Mouse (Mus musculus) adrenal gland, adult 2 months (tissue): ENCODE results near the gene Ift74. TPM values are rescaled to one million over a fixed set of nuclear protein-coding genes. Genes with fewer than 3 reads are reported as not detected.
"Not testable (repeated sequence)": the region's sequence is repeated elsewhere in the genome, so short reads cannot be mapped to it uniquely, and the experiment has no call there.

Source experiments
- DNase-seq: peaks from one replicate; pipeline ENCODE4 v3.0.0; 2021
- long read RNA-seq: library from polyadenylated mRNA; stranded (forward); transcript quantifications from one replicate; pipeline ENCODE4 v2.0.0, GENCODE M21; 2021
- polyA plus RNA-seq: library from polyadenylated mRNA; depleted of rRNA; stranded (reverse); fragments of >200 nt; gene quantifications from 2 replicates; pipeline ENCODE4 v1.2.3, GENCODE M21; 2012; rRNA removed
- total RNA-seq, 2 experiments: library from RNA; stranded (reverse); gene quantifications; 2 replicates each; pipeline ENCODE4 v1.2.3; 2021

The Ift74 gene
- total RNA-seq (10 to 100 TPM; 13.4 to 18.8 TPM), polyA plus RNA-seq (0.55 and 0.57 TPM in 2 replicates)
- long read RNA-seq, transcript Ift74-201 (20 exons, 2,139 nt), result major isoform, 13 of 22 reads
- long read RNA-seq, partial matches to known transcripts, result 0 of 22 reads
- long read RNA-seq, other reads (novel, unspliced or antisense), result 9 of 22 reads

GRCm38 (mm10) chr4:94613972-94614626 is at the start of gene Ift74:
TSS of gene Ift74 (plus strand) at chr4:94614491.
- DNase-seq, result peak; percentile 95

GRCm38 (mm10) chr4:94572677-94573076 is 41.6 kb upstream of the Ift74 start:
- no peak for DNase-seq

DNA sequence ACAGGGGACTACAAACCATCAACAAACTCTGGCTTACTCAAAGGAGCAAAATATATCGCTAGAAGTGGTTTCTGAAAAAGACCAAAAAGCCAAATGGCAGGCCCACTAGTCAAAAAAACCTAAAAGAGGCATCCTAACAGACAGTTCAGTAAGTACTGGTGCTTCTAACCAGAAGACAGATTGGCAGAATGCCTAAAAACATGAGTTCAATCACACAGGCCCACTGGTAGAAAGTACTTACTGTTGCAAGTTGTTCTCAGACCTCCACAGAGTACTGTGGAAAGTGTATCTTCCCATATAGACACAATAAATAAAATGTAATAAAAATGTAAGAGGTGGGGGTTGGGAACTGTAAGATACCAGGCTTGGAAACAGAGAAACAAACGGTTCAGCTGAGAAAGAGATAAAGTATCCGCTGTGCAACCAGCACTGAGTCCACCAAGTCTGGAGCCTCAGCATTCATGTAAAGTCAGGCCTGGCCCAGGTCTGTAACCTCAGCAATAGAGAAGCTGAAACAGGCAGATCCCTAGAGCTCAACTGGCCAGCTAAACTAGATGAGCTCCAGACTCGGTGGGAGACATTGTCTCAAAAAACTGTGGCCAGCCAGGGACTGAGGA is 22.4 kb upstream of the Ift74 start:
- DNase-seq, result no peak

GRCm38 (mm10) chr4:94592709-94593108 is 21.6 kb upstream of the Ift74 start:
- DNase-seq, result no peak

DNA sequence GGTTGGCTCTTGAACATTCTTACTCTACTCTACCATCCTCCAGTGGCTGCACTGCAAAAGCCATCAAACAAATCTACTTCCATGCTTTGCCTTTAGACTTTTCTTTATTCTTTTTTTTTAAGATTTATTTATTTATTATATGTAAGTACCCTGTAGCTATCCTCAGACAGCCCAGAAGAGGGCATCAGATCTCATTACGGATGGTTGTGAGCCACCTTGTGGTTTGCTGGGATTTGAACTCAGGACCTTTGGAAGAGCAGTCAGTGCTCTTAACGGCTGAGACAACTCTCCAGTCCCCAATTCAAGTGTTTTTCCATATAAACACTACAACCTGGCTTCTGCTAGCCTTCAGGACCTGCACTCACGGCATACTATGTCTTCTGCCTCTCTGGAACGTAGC is 12.9 kb upstream of the Ift74 start:
- DNase-seq, result no peak

DNA sequence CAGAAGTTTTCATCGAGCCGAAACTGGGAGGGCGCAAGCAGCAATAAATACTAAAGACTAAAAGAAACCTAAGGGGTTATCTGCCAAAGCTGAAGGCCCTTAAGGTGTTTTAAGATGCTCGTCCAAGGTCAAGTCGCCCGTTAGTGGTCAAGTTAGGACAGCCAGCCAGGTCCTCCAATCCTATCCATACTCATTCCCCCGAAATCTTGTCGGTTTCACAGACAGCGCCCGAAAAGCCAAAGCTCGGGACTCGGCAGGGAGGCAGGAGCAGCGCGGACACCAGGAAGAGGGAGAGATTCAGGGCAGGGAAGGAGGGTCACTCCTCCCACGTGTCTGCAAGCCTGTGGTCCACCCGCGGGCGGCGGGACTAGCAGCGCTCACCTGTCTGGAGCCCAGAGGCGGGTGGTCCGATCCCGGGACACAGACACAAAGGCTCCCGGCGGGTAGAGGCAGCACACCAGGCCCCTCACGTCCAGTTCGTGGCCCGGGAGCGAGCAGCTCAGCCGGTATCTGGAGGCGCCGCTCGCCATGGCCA is 11.7 kb upstream of the Ift74 start:
- no peak for DNase-seq

DNA sequence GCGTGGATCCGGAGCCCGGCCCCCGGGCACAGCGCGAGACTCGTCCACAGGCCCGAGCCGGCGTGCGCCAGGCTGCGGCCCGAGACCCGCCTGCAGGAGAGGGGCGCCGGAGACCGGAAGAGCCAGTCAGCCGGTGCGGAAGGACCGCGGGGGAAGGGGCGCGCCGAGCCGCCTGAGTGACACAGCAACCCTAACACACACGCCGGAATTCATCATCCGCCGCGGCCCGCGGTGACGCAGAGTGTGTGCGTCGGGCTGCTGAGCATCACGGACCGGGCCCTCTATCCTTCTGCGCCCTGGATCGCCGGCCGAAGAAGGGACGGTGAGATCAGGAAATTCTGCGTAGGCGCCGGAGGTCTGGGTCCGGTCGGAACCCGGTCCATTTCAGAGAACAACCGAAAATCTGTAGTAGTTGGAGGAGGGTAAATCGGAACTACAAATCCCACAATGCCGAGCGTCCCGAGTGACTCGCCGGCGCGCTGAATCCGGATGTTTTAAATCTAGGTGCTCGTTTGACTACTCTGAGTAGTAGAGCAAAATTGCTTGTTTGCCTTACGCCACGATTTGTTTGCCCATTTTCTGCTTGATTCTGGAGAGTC is 11.2 kb upstream of the Ift74 start, which contains the start of gene Plaa:
Gene Plaa (minus strand): TSS at position 214 of the 599 bp plus-strand sequence.
- peak; percentile 95 for DNase-seq

- DNase-seq, result no peak
Measured at GRCm38 (mm10) chr4:94604452-94605019, 9.8 kb upstream of the Ift74 start.

GRCm38 (mm10) chr4:94605591-94605990 is 8.7 kb upstream of the Ift74 start:
- DNase-seq, result no peak

GRCm38 (mm10) chr4:94610339-94610738 is 4.0 kb upstream of the Ift74 start:
- DNase-seq, result no peak

- DNase-seq, result no peak
Measured at GRCm38 (mm10) chr4:94614627-94615006, 326 bp downstream of the Ift74 start.

DNA sequence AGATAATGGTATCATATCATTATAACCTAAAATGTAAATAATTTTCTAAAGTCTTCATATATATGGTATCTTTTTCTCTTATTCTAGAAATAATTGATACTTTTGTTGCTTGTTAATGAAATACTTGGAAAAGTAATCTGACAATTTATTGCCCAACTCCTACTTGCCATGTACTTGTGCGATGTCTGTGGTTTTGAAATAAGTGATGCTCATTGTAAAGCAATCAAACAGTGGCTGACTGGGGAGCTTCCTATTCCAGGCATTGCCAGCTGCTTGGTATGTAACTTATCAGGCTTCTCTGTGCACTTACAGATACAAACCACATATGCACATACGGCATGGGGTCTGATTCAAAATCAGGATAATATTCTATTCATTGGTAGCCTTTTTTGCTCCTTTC is 5.8 kb downstream of the Ift74 start:
- no peak for DNase-seq

DNA sequence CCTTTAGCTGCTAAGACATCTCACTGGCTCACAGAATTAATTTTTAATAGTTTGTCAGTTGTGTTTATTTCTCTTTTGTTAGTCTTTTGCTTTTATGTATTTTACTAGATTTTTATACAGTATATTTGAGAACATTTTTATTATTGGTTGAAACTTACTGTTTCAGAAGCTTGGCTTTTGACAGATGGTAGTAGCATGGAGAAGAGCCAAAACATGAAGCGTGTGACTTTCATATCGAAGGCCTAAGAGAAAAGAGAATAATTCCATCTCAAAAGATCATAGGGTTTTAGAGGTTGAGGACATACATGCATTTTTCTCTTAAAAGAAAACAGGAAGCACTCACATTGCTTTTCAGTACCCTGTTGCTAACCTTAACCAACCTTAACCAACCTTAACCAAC is 28.9 kb downstream of the Ift74 start:
- no peak for DNase-seq

- no peak for DNase-seq
Measured at GRCm38 (mm10) chr4:94649920-94650319, 35.6 kb downstream of the Ift74 start, which contains the start of gene Lrrc19. TSS of gene Lrrc19 (minus strand) at chr4:94650144.

- DNase-seq, result not testable (repeated sequence)
Measured at GRCm38 (mm10) chr4:94650426-94651175, 36.3 kb downstream of the Ift74 start.

DNA sequence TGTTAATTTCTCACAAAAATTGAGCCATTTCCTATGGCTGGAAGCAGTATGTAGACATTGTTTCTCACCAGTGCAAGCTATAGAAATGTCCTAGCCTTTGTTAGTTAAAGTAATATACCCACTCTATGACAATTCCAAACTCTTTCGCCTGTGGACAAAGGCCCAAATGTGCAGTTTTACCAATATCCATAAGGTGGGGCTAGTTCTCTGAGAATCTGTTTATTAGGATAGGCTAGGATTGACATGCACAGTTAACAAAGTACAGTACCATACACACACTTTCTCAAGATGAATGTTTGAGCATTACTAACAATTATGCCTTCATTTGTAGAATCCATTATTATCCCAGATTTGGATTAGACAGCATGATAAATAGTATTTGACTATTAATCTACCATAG is 55.4 kb downstream of the Ift74 start:
- peak; percentile 32 for DNase-seq

DNA sequence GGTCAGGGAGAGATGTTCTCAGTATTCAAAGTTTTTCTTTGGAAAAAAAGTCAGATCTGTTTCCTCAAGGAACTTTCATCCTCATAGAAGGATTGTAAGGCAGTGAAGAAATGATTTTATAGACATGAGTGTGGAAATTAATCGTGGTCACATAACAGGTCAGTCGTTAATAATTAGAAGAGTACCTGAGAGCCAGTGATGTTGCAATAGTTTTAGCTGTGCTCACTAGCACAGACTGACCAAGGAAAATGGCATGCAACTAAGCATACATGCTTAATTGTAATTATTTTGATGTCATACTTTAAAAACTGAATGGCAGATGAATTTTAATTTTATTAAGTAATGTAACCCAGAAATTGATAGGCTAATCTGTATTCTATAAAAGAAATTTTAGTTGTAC is 66.4 kb downstream of the Ift74 start:
- DNase-seq, result no peak

GRCm38 (mm10) chr4:94681181-94681580 is 66.9 kb downstream of the Ift74 start:
- DNase-seq, result no peak

DNA sequence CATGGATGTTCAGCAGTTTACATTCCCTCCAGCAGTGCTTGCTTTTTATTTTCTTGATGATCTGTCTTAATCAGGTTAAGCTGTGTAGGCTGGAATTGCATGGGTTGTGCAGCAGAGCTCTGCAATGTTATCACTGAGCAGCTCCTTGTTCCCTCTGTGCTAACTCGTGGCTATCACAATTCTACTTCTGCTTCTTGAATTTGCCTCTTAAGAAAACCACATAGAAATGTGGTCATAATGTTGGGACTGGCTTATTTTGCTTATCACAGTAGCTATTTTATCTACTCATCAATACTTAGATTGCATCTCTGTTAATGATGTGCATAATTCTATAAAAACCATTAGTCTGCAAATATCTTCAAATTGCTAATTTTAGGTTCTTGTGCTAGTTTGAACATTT is 67.7 kb downstream of the Ift74 start:
- DNase-seq, result no peak

GRCm38 (mm10) chr4:94683305-94683704 is 69.0 kb downstream of the Ift74 start:
- peak; percentile 4 for DNase-seq

- DNase-seq, result not testable (repeated sequence)
Measured at GRCm38 (mm10) chr4:94689804-94690203, 75.5 kb downstream of the Ift74 start.

DNA sequence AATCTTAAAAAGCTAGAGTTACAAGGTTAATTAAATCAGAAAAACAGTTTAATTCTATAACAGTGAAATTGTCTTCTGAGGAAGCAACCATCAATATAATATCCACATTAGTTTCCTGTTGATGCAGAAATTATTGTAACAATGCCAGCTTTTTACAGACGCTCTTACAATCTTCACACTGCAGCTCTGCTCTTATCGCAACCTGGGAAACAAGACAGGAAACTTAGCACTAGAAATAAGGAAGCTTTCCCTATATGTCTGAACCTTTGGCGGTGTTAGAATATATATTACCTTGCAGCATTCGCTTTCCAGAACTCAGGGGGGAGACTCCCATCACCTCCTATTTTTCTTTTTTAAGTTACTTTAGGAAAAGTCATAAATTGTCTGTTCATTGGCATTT is 76.8 kb downstream of the Ift74 start:
- DNase-seq, result no peak
